Mouse (Mus musculus): ENCODE results near the gene Apom.

Gene Apom

GRCm38 (mm10) chr17:35147922-35148639, 16.2 kb upstream of the Apom start:
- no peak for TF ChIP-seq GATA4 (IDR thresholded peaks at IDR 0.05; ENCODE audit: insufficient replicate concordance, low read length)

- TF ChIP-seq GATA4 (IDR thresholded peaks at IDR 0.05; ENCODE audit: insufficient replicate concordance, low read length): no peak
Observed at GRCm38 (mm10) chr17:35147348-35147747, 15.5 kb upstream of the Apom start.

- no peak for TF ChIP-seq GATA4 (IDR thresholded peaks at IDR 0.05; ENCODE audit: insufficient replicate concordance, low read length)
Observed at GRCm38 (mm10) chr17:35146139-35146538, 14.3 kb upstream of the Apom start.

GRCm38 (mm10) chr17:35141971-35142370, 10.1 kb upstream of the Apom start:
- TF ChIP-seq GATA4 (IDR thresholded peaks at IDR 0.05; ENCODE audit: insufficient replicate concordance, low read length): no peak

GRCm38 (mm10) chr17:35140490-35140996, 8.7 kb upstream of the Apom start:
- no peak for TF ChIP-seq GATA4 (IDR thresholded peaks at IDR 0.05; ENCODE audit: insufficient replicate concordance, low read length)

GRCm38 (mm10) chr17:35139269-35139668, 7.4 kb upstream of the Apom start:
- TF ChIP-seq GATA4 (IDR thresholded peaks at IDR 0.05; ENCODE audit: insufficient replicate concordance, low read length): no peak

- no peak for TF ChIP-seq GATA4 (IDR thresholded peaks at IDR 0.05; ENCODE audit: insufficient replicate concordance, low read length)
Observed at GRCm38 (mm10) chr17:35135591-35136320, 3.9 kb upstream of the Apom start.

GRCm38 (mm10) chr17:35134801-35135590, 3.1 kb upstream of the Apom start, which contains the start of gene Bag6:
TSS of gene Bag6 (plus strand) at chr17:35135178.
- peak; percentile 47; the same call in 1 of the 2 replicates for TF ChIP-seq GATA4 (IDR thresholded peaks at IDR 0.05; ENCODE audit: insufficient replicate concordance, low read length)

GRCm38 (mm10) chr17:35133517-35133916, 1.7 kb upstream of the Apom start:
- no peak for TF ChIP-seq GATA4 (IDR thresholded peaks at IDR 0.05; ENCODE audit: insufficient replicate concordance, low read length)

- no peak for TF ChIP-seq GATA4 (IDR thresholded peaks at IDR 0.05; ENCODE audit: insufficient replicate concordance, low read length)
Observed at GRCm38 (mm10) chr17:35132174-35132560, 317 bp upstream of the Apom start.

- TF ChIP-seq GATA4 (IDR thresholded peaks at IDR 0.05; ENCODE audit: insufficient replicate concordance, low read length): no peak
Observed at GRCm38 (mm10) chr17:35131038-35131437, 812 bp downstream of the Apom start.

- TF ChIP-seq GATA4 (IDR thresholded peaks at IDR 0.05; ENCODE audit: insufficient replicate concordance, low read length): no peak
Observed at GRCm38 (mm10) chr17:35128996-35129395, 2.9 kb downstream of the Apom start.

GRCm38 (mm10) chr17:35127017-35127416, 4.8 kb downstream of the Apom start:
- no peak for TF ChIP-seq GATA4 (IDR thresholded peaks at IDR 0.05; ENCODE audit: insufficient replicate concordance, low read length)

GRCm38 (mm10) chr17:35126206-35126611, 5.6 kb downstream of the Apom start, which contains the start of gene D17H6S53E:
TSS of gene D17H6S53E (plus strand) at chr17:35126373.
- TF ChIP-seq GATA4 (IDR thresholded peaks at IDR 0.05; ENCODE audit: insufficient replicate concordance, low read length): peak; percentile 32; the same call in 1 of the 2 replicates

GRCm38 (mm10) chr17:35125578-35125977, 6.3 kb downstream of the Apom start:
- TF ChIP-seq GATA4 (IDR thresholded peaks at IDR 0.05; ENCODE audit: insufficient replicate concordance, low read length): no peak
